In genomic region chr4:144949441-144950326, GRCm38 (mm10) we compare ENCODE assay signal across 8 mouse cellular contexts. TPM values are rescaled to one million over a fixed set of nuclear protein-coding genes. Genes with fewer than 3 reads are reported as not detected.
A peak's percentile ranks its signal among the peaks of the same experiment; 100 is the strongest.
DNase-seq lines count a peak whose midpoint lies in the region; ATAC-seq and TF ChIP-seq lines count a peak whose summit lies in the region.

No protein-coding gene starts in this region.

- peak; percentile 34 for DNase-seq in forebrain, embryonic 10.5 days (ENCODE audit: extremely low spot score, low spot score)
- DNase-seq in kidney, adult 9 months, result peak; percentile 91
- peak; percentile 90 for DNase-seq in lung, postnatal 0 days (ENCODE audit: low spot score)
- peak; percentile 52 for DNase-seq in ovary, postnatal 10 days (ENCODE audit: low spot score)
- DNase-seq in layer of hippocampus, adult 18-20 months (ENCODE audit: low spot score in 2 of 2), result no peak

- no peak overlapping the region for H3K9ac ChIP-seq in forebrain, embryonic 12.5 days
- H3K9ac ChIP-seq in embryonic facial prominence, embryonic 13.5 days, result 0 out of 2 replicates have a peak overlapping the region, but pooled peaks have one; percentile 1
- H3K9ac ChIP-seq in heart, embryonic 11.5 days (ENCODE audit: low read depth, low read length), result peak overlapping the region; percentile 63
- H3K9ac ChIP-seq in lung, postnatal 0 days (replicated peaks; ENCODE audit: low read depth), result 0 out of 2 replicates have a peak overlapping the region, but pooled peaks have one; percentile 19

- H3K36me3 ChIP-seq in forebrain, embryonic 10.5 days (replicated peaks), result no peaks in the 10 kb centered on the region
- no peaks in the 10 kb centered on the region for H3K36me3 ChIP-seq in forebrain, embryonic 12.5 days (replicated peaks)
- H3K36me3 ChIP-seq in embryonic facial prominence, embryonic 13.5 days, result no peaks in the 10 kb centered on the region
- H3K36me3 ChIP-seq in heart, embryonic 11.5 days (ENCODE audit: control insufficient read depth, insufficient read depth, low read length), result no peaks in the 10 kb centered on the region
- no peaks in the 10 kb centered on the region for H3K36me3 ChIP-seq in lung, postnatal 0 days (ENCODE audit: insufficient read depth, low read length)

- TF ChIP-seq CTCF in lung, postnatal 0 days (IDR thresholded peaks at IDR 0.05), result peak; percentile 15; the same call in 1 of the 2 replicates

- no peak overlapping the region for H3K4me2 ChIP-seq in forebrain, embryonic 12.5 days
- no peak overlapping the region for H3K4me2 ChIP-seq in embryonic facial prominence, embryonic 13.5 days
- H3K4me2 ChIP-seq in heart, embryonic 11.5 days, result peak overlapping the region; percentile 2; the same call in 1 of the 2 replicates
- no peak overlapping the region for H3K4me2 ChIP-seq in lung, postnatal 0 days (replicated peaks; ENCODE audit: low read depth, low read length)

- no peaks in the 10 kb centered on the region for H3K9me3 ChIP-seq in forebrain, embryonic 10.5 days
- H3K9me3 ChIP-seq in forebrain, embryonic 12.5 days, result no peaks in the 10 kb centered on the region
- no peaks in the 10 kb centered on the region for H3K9me3 ChIP-seq in embryonic facial prominence, embryonic 13.5 days
- H3K9me3 ChIP-seq in heart, embryonic 11.5 days (replicated peaks; ENCODE audit: control insufficient read depth, low read length), result no peaks in the 10 kb centered on the region
- H3K9me3 ChIP-seq in lung, postnatal 0 days (ENCODE audit: low read length), result no peaks in the 10 kb centered on the region

- ATAC-seq in forebrain, embryonic 12.5 days (ENCODE audit: low FRiP score), result no peak
- ATAC-seq in embryonic facial prominence, embryonic 13.5 days (ENCODE audit: insufficient number of reproducible peaks, insufficient read depth, low FRiP score, low TSS enrichment, low read depth), result 0 out of 2 replicates have a peak, but pooled peaks have one; percentile 48
- peak; percentile 77 for ATAC-seq in heart, embryonic 11.5 days (replicated peaks; ENCODE audit: insufficient number of reproducible peaks, low FRiP score, low TSS enrichment)
- ATAC-seq in lung, postnatal 0 days, result peak; percentile 86

- TF ChIP-seq EP300 in lung, postnatal 0 days (IDR thresholded peaks at IDR 0.05), result peak; percentile 71

- H3K4me3 ChIP-seq in forebrain, embryonic 10.5 days, result no peak overlapping the region
- H3K4me3 ChIP-seq in forebrain, embryonic 12.5 days (replicated peaks), result no peak overlapping the region
- H3K4me3 ChIP-seq in embryonic facial prominence, embryonic 13.5 days, result no peak overlapping the region
- no peak overlapping the region for H3K4me3 ChIP-seq in heart, embryonic 11.5 days (ENCODE audit: low read depth, low read length)
- no peak overlapping the region for H3K4me3 ChIP-seq in lung, postnatal 0 days (ENCODE audit: low read depth, low read length)

- peak overlapping the region; percentile 78 for H3K27ac ChIP-seq in forebrain, embryonic 10.5 days
- no peak overlapping the region for H3K27ac ChIP-seq in forebrain, embryonic 12.5 days
- H3K27ac ChIP-seq in embryonic facial prominence, embryonic 13.5 days, result no peak overlapping the region; the same call in 1 of the 2 replicates
- H3K27ac ChIP-seq in heart, embryonic 11.5 days (ENCODE audit: low read depth, low read length), result peak overlapping the region; percentile 59
- peak overlapping the region; percentile 67 for H3K27ac ChIP-seq in lung, postnatal 0 days (ENCODE audit: low read length)

- H3K27me3 ChIP-seq in forebrain, embryonic 10.5 days (ENCODE audit: poor library complexity, severe bottlenecking), result no peaks in the 10 kb centered on the region
- no peaks in the 10 kb centered on the region for H3K27me3 ChIP-seq in forebrain, embryonic 12.5 days
- H3K27me3 ChIP-seq in embryonic facial prominence, embryonic 13.5 days, result no peaks in the 10 kb centered on the region
- H3K27me3 ChIP-seq in heart, embryonic 11.5 days (ENCODE audit: control insufficient read depth, insufficient read depth, low read length), result no peaks in the 10 kb centered on the region
- H3K27me3 ChIP-seq in lung, postnatal 0 days (replicated peaks; ENCODE audit: insufficient read depth, low read length), result no peaks in the 10 kb centered on the region

- H3K4me1 ChIP-seq in forebrain, embryonic 10.5 days, result peaks cover 15% of the 10 kb centered on the region
- H3K4me1 ChIP-seq in forebrain, embryonic 12.5 days, result peaks cover 7% of the 10 kb centered on the region
- peaks cover 15% of the 10 kb centered on the region for H3K4me1 ChIP-seq in embryonic facial prominence, embryonic 13.5 days
- peaks cover 25% of the 10 kb centered on the region for H3K4me1 ChIP-seq in heart, embryonic 11.5 days (ENCODE audit: control insufficient read depth, insufficient read depth, low read length)
- peaks cover 20% of the 10 kb centered on the region; the same call in 1 of the 2 replicates for H3K4me1 ChIP-seq in lung, postnatal 0 days (ENCODE audit: insufficient read depth, low read depth, low read length)

- 14% methylated on average over 9 of the region's 9 CpGs for whole genome bisulfite sequencing in forebrain, embryonic 10.5 days
- WGBS in forebrain, embryonic 12.5 days, result 15% methylated on average over 9 of the region's 9 CpGs
- WGBS in embryonic facial prominence, embryonic 13.5 days, result 26% methylated on average over 9 of the region's 9 CpGs
- 6% methylated on average over 9 of the region's 9 CpGs for WGBS in heart, embryonic 11.5 days (ENCODE audit: insufficient replicate concordance)
- 6% methylated on average over 9 of the region's 9 CpGs for WGBS in lung, postnatal 0 days

RNA-seq across cellular contexts. Expression of gene Dhrs3, which starts 57.1 kb away (rescaled TPM):
- 12.2 and 15.3 TPM in 2 replicates for polyA plus RNA-seq in forebrain, embryonic 10.5 days (2016; fragmentation: Nextera tagmentation; extraction: Ambion mirVana)
- polyA plus RNA-seq in forebrain, embryonic 12.5 days (2016; fragmentation: Nextera tagmentation; extraction: Ambion mirVana), result 6.7 and 7.7 TPM in 2 replicates
- polyA plus RNA-seq in embryonic facial prominence, embryonic 13.5 days (2015; fragmentation: Nextera tagmentation; extraction: Ambion mirVana), result 57.2 and 62.2 TPM in 2 replicates
- 17.4 and 20.5 TPM in 2 replicates for polyA plus RNA-seq in heart, embryonic 11.5 days (2014; fragmentation: Nextera tagmentation; extraction: Ambion mirVana)
- polyA plus RNA-seq in lung, postnatal 0 days (2015; fragmentation: Nextera tagmentation; extraction: Ambion mirVana), result 177 and 229 TPM in 2 replicates
- 10 to 100 TPM; 33.7 to 35.6 TPM for total RNA-seq in layer of hippocampus, adult 18-20 months (2021)

Comparison
In these comparisons a context has a peak if more than half of its experiments do, and no peak if none do; other contexts are left out.
1. H3K27ac ChIP-seq: peak in forebrain, embryonic 10.5 days (single experiment), heart, embryonic 11.5 days (single experiment) and lung, postnatal 0 days (single experiment); none in forebrain, embryonic 12.5 days (single experiment) and embryonic facial prominence, embryonic 13.5 days (single experiment).
2. DNase-seq: peak in forebrain, embryonic 10.5 days (single experiment), kidney, adult 9 months (single experiment), lung, postnatal 0 days (single experiment) and ovary, postnatal 10 days (single experiment); none in layer of hippocampus, adult 18-20 months (0 of 2).